Mouse (Mus musculus) CH12.LX (cell line): Measurements from ENCODE around the gene Nkd1.

Experiments used
- HCFC1 ChIP-seq: IDR thresholded peaks from 2 replicates; pipeline ENCODE4 v1.6.1; 2012; ENCODE audit warnings: low read depth, mild to moderate bottlenecking, inconsistent platforms, low read length, improper control_type of control experiment
- MAFK ChIP-seq: IDR thresholded peaks from 2 replicates; pipeline ENCODE4 v1.6.1; 2011; ENCODE audit warnings: low read length, improper control_type of control experiment; ENCODE audit not compliant: insufficient replicate concordance
- MAZ ChIP-seq: IDR thresholded peaks from 2 replicates; pipeline ENCODE4 v1.6.1; 2012; ENCODE audit warnings: low read depth, mild to moderate bottlenecking, inconsistent platforms, low read length, improper control_type of control experiment, moderate library complexity
- POLR2A ChIP-seq: IDR thresholded peaks from 2 replicates; pipeline ENCODE4 v1.6.1; 2011; ENCODE audit warnings: low read depth, mild to moderate bottlenecking, improper control_type of control experiment, low read length
- TBP ChIP-seq: conservative IDR thresholded peaks from 2 replicates; pipeline ENCODE4 v1.6.1; 2011; ENCODE audit warnings: low read depth, low read length, improper control_type of control experiment

DNA sequence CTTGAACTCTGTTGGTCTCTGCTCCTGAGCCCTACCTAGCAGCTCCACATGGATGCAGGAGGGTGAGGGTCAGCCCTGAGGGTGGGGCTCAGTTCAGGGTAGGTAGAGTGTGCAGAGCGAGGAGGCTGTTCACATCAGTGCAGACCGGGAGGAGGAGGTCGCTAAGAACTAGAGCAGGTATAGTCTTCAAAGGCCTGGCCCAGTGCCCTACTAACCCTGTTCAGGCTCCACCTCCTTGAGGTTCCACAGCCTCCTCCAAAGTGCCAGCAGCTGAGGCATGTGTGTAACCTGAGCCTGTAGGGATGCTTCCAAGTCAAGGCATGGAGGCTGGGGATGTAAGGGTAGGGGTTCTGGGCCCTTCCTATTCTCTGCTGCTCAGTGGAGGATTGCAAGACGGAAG is 23.5 kb downstream of the Nkd1 start:
- no peak for TF ChIP-seq MAZ
- no peak for TF ChIP-seq POLR2A
- no peak for TF ChIP-seq MAFK
- no peak for TF ChIP-seq TBP
- TF ChIP-seq HCFC1: no peak
